Mouse (Mus musculus) splenic B cell, adult 2 months (primary cell): ENCODE results near the gene Rdh16.
"Not testable (repeated sequence)": the region's sequence is repeated elsewhere in the genome, so short reads cannot be mapped to it uniquely, and the experiment has no call there.

Experiments used
- DNase-seq: peaks from one replicate; pipeline ENCODE4 v3.0.0-alpha.2; 2011; ENCODE audit warnings: low read depth, low spot score
- H3K27me3 ChIP-seq: 2 replicates; pipeline ENCODE4 v1.6.1; 2012; ENCODE audit warnings: mild to moderate bottlenecking, low read length, moderate library complexity, mixed read lengths; ENCODE audit not compliant: control insufficient read depth, poor library complexity, insufficient read depth, severe bottlenecking
- H3K36me3 ChIP-seq: 2 replicates; pipeline ENCODE4 v1.6.1; 2012; ENCODE audit warnings: mild to moderate bottlenecking, low read length, moderate library complexity, mixed read lengths; ENCODE audit not compliant: control insufficient read depth, poor library complexity, insufficient read depth, severe bottlenecking

Gene Rdh16

GRCm38 (mm10) chr10:127800891-127801290, at the start of gene Rdh16:
Gene Rdh16 (plus strand): TSS chr10:127801152.
- no peak for DNase-seq
- Histone ChIP-seq H3K36me3 (no peaks in the 10 kb centered on the region), H3K27me3 (no peaks in the 10 kb centered on the region)

- Histone ChIP-seq H3K36me3 (no peaks in the 10 kb centered on the region), H3K27me3 (no peaks in the 10 kb centered on the region)
- no peak for DNase-seq
These were observed 49.4 kb upstream of the Rdh16 start, which contains the start of gene Gpr182 for GRCm38 (mm10) chr10:127751548-127751947. Gene Gpr182 (minus strand): TSS chr10:127751732.

GRCm38 (mm10) chr10:127754566-127755166, 46.3 kb upstream of the Rdh16 start:
- Histone ChIP-seq H3K27me3 (no peaks in the 10 kb centered on the region), H3K36me3 (no peaks in the 10 kb centered on the region; the same call in 1 of the 2 replicates)
- no peak for DNase-seq

GRCm38 (mm10) chr10:127755246-127755645, 45.7 kb upstream of the Rdh16 start:
- Histone ChIP-seq H3K27me3 (no peaks in the 10 kb centered on the region), H3K36me3 (no peaks in the 10 kb centered on the region; the same call in 1 of the 2 replicates)
- DNase-seq: no peak

GRCm38 (mm10) chr10:127755770-127756468, 45.0 kb upstream of the Rdh16 start:
- no peak for DNase-seq
- Histone ChIP-seq H3K36me3 (no peaks in the 10 kb centered on the region; the same call in 1 of the 2 replicates), H3K27me3 (no peaks in the 10 kb centered on the region)

GRCm38 (mm10) chr10:127759181-127760110, 41.5 kb upstream of the Rdh16 start, which contains the start of the genes Rdh1 and Rdh16f1:
Gene Rdh1 (plus strand): TSS chr10:127759721.
Gene Rdh16f1 (plus strand): TSS chr10:127759787.
- Histone ChIP-seq H3K27me3 (no peaks in the 10 kb centered on the region), H3K36me3 (no peaks in the 10 kb centered on the region; the same call in 1 of the 2 replicates)
- DNase-seq: no peak

- H3K36me3 ChIP-seq, H3K27me3 ChIP-seq, DNase-seq: not testable (repeated sequence)
These were observed 38.0 kb upstream of the Rdh16 start for GRCm38 (mm10) chr10:127762926-127763325.

- DNase-seq: no peak
- no peaks in the 10 kb centered on the region for H3K27me3 ChIP-seq
- no peaks in the 10 kb centered on the region for H3K36me3 ChIP-seq
These were observed 36.9 kb upstream of the Rdh16 start for GRCm38 (mm10) chr10:127763914-127764680.

GRCm38 (mm10) chr10:127766564-127766963, 34.4 kb upstream of the Rdh16 start:
- no peaks in the 10 kb centered on the region for H3K36me3 ChIP-seq
- no peak for DNase-seq
- H3K27me3 ChIP-seq: no peaks in the 10 kb centered on the region

- DNase-seq: no peak
- H3K36me3 ChIP-seq: no peaks in the 10 kb centered on the region
- no peaks in the 10 kb centered on the region; the same call in 1 of the 2 replicates for H3K27me3 ChIP-seq
These were observed 24.9 kb upstream of the Rdh16 start, which contains the start of gene Rdh9 for GRCm38 (mm10) chr10:127776011-127776410. Gene Rdh9 (plus strand): TSS chr10:127776386.

- not testable (repeated sequence) for H3K36me3 ChIP-seq, H3K27me3 ChIP-seq, DNase-seq
These were observed 18.6 kb upstream of the Rdh16 start for GRCm38 (mm10) chr10:127782321-127782720.

GRCm38 (mm10) chr10:127785411-127785810, 15.5 kb upstream of the Rdh16 start:
- H3K36me3 ChIP-seq, H3K27me3 ChIP-seq, DNase-seq: not testable (repeated sequence)

GRCm38 (mm10) chr10:127799295-127799694, 1.7 kb upstream of the Rdh16 start:
- H3K36me3 ChIP-seq: no peaks in the 10 kb centered on the region
- DNase-seq: no peak
- no peaks in the 10 kb centered on the region for H3K27me3 ChIP-seq

GRCm38 (mm10) chr10:127801612-127802011, 660 bp downstream of the Rdh16 start:
- H3K36me3 ChIP-seq: no peaks in the 10 kb centered on the region
- H3K27me3 ChIP-seq: no peaks in the 10 kb centered on the region
- no peak for DNase-seq
